Mouse (Mus musculus): Measurements from ENCODE around the gene Gm14124. TPM values are rescaled to one million over a fixed set of nuclear protein-coding genes. Genes with fewer than 3 reads are reported as not detected.

Gene Gm14124
- total and polyA plus RNA-seq, 3 experiments = 5.1 to 10.4 (median 6.5) TPM

Other genes starting within 250 kb of the Gm14124 start
- 7.3 and 8.8 TPM in 2 replicates for gene Zfp120, start 120.8 kb upstream of the Gm14124 start, total RNA-seq (2012; rRNA removed)
- 17.7 and 18.7 TPM in 2 replicates for gene Zfp120, start 120.8 kb upstream of the Gm14124 start, total RNA-seq (2014; rRNA removed)
- 6.2 and 7.0 TPM in 2 replicates for gene Zfp120, start 120.8 kb upstream of the Gm14124 start, polyA plus RNA-seq (2012; ENCODE audit: insufficient read length, low read depth)
- gene Gm10770, start 77.8 kb upstream of the Gm14124 start, total RNA-seq (2012; rRNA removed) = not detected in 2 replicates
- not detected in 2 replicates for gene Gm10770, start 77.8 kb upstream of the Gm14124 start, total RNA-seq (2014; rRNA removed)
- not detected in 2 replicates for gene Gm10770, start 77.8 kb upstream of the Gm14124 start, polyA plus RNA-seq (2012; ENCODE audit: insufficient read length, low read depth)
- 7.2 and 13.8 TPM in 2 replicates for gene Gm14139, start 75.8 kb upstream of the Gm14124 start, total RNA-seq (2012; rRNA removed)
- 27.0 and 34.0 TPM in 2 replicates for gene Gm14139, start 75.8 kb upstream of the Gm14124 start, total RNA-seq (2014; rRNA removed)
- 9.2 and 10.7 TPM in 2 replicates for gene Gm14139, start 75.8 kb upstream of the Gm14124 start, polyA plus RNA-seq (2012; ENCODE audit: insufficient read length, low read depth)
- gene Zfp937, start 39.4 kb upstream of the Gm14124 start, total RNA-seq (2012; rRNA removed) = 4.0 and 4.5 TPM in 2 replicates
- 5.4 and 6.8 TPM in 2 replicates for gene Zfp937, start 39.4 kb upstream of the Gm14124 start, total RNA-seq (2014; rRNA removed)
- gene Zfp937, start 39.4 kb upstream of the Gm14124 start, polyA plus RNA-seq (2012; ENCODE audit: insufficient read length, low read depth) = 2.5 and 2.8 TPM in 2 replicates
- gene Gm21994, start 1.9 kb upstream of the Gm14124 start, total RNA-seq (2012; rRNA removed) = 3.3 and 3.8 TPM in 2 replicates
- gene Gm21994, start 1.9 kb upstream of the Gm14124 start, total RNA-seq (2014; rRNA removed) = 9.3 and 13.6 TPM in 2 replicates
- gene Gm21994, start 1.9 kb upstream of the Gm14124 start, polyA plus RNA-seq (2012; ENCODE audit: insufficient read length, low read depth) = 8.7 and 9.4 TPM in 2 replicates
- 1.8 and 3.1 TPM in 2 replicates for gene Gm10130, start 66.2 kb downstream of the Gm14124 start, total RNA-seq (2012; rRNA removed)
- not detected in 2 replicates for gene Gm10130, start 66.2 kb downstream of the Gm14124 start, total RNA-seq (2014; rRNA removed)
- 9.8 and 13.3 TPM in 2 replicates for gene Gm10130, start 66.2 kb downstream of the Gm14124 start, polyA plus RNA-seq (2012; ENCODE audit: insufficient read length, low read depth)
- gene 3300002I08Rik, start 105.2 kb downstream of the Gm14124 start, total RNA-seq (2012; rRNA removed) = 4.7 TPM in 2 replicates
- 3.2 and 4.5 TPM in 2 replicates for gene 3300002I08Rik, start 105.2 kb downstream of the Gm14124 start, total RNA-seq (2014; rRNA removed)
- gene 3300002I08Rik, start 105.2 kb downstream of the Gm14124 start, polyA plus RNA-seq (2012; ENCODE audit: insufficient read length, low read depth) = 1.1 and 1.6 TPM in 2 replicates
- 2.0 and 2.6 TPM in 2 replicates for gene Zfp442, start 194.0 kb downstream of the Gm14124 start, total RNA-seq (2012; rRNA removed)
- 2.6 and 3.4 TPM in 2 replicates for gene Zfp442, start 194.0 kb downstream of the Gm14124 start, total RNA-seq (2014; rRNA removed)
- 1.7 and 2.5 TPM in 2 replicates for gene Zfp442, start 194.0 kb downstream of the Gm14124 start, polyA plus RNA-seq (2012; ENCODE audit: insufficient read length, low read depth)
- 4.5 and 6.6 TPM in 2 replicates for gene Zfp345, start 227.6 kb downstream of the Gm14124 start, total RNA-seq (2012; rRNA removed)
- 15.0 and 16.6 TPM in 2 replicates for gene Zfp345, start 227.6 kb downstream of the Gm14124 start, total RNA-seq (2014; rRNA removed)
- 6.0 and 6.3 TPM in 2 replicates for gene Zfp345, start 227.6 kb downstream of the Gm14124 start, polyA plus RNA-seq (2012; ENCODE audit: insufficient read length, low read depth)

Measured in CH12.LX (cell line).